Mouse (Mus musculus) erythroblast, adult 5-6 weeks (primary cell): ENCODE results near the gene Rnf10. TPM values are rescaled to one million over a fixed set of nuclear protein-coding genes. Genes with fewer than 3 reads are reported as not detected.
"Not testable (repeated sequence)": the region's sequence is repeated elsewhere in the genome, so short reads cannot be mapped to it uniquely, and the experiment has no call there.

Experiments used
- ATAC-seq: replicated peaks from 2 replicates; pipeline ENCODE4 v1.8.0; 2016; ENCODE audit warnings: moderate number of reproducible peaks, mild to moderate bottlenecking, moderate TSS enrichment, inconsistent platforms; ENCODE audit not compliant: poor library complexity, low FRiP score, severe bottlenecking
- total RNA-seq, 2 experiments: library from RNA; stranded (forward) in 1 of 2; stranded (reverse) in 1 of 2; fragments of 150-400 nt in 1 of 2; fragments of 200-764, 138-1000 nt in 1 of 2; gene quantifications; 2 replicates each; pipeline versions ENCODE4 v1.2.3 to v1.2.4; 2015 to 2017; ENCODE audit warnings: low replicate concordance in 2 of 2

Rnf10 gene
- 505 and 538 TPM in 2 replicates for total RNA-seq (2015; ENCODE audit: low replicate concordance)
- total RNA-seq (2017; ENCODE audit: low replicate concordance), result 1,329 and 1,906 TPM in 2 replicates

DNA sequence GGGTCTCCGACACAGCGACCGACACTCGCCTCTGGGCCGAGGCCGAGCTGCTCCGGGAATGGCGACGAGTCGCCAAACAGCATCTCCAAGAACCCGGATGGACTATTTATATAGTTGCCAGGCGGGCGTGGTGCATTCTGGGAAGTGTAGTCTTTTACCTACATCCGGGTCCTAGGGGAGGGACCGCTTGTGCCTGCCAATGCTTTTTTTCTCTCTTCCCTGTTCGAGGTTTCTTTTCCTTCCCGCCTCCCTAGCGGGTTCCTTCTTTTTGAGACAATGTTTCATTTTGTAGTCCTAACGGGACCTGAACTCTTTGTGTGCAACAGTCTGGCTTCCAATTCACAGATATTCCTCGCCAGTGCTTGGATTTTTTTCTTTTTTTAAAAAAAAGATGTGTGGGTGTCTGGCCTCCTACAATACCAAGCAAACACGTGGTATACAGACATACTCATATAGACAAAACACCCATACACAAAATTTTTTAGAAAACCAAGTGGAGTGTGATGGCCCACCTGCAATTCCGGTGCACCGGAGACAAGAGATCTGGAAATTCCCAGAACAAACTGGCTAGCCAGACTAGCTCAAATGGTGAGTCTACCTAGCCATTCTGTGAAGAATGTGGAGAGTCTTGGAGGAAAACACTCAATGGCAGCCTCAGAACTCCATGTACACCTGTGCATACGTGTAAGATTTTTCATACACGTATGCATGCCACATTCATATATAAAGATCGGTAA lies at the start of gene Rnf10:
TSS of gene Rnf10 (minus strand) at position 87 of the 737 bp plus-strand sequence.
- peak; percentile 79 for ATAC-seq

DNA sequence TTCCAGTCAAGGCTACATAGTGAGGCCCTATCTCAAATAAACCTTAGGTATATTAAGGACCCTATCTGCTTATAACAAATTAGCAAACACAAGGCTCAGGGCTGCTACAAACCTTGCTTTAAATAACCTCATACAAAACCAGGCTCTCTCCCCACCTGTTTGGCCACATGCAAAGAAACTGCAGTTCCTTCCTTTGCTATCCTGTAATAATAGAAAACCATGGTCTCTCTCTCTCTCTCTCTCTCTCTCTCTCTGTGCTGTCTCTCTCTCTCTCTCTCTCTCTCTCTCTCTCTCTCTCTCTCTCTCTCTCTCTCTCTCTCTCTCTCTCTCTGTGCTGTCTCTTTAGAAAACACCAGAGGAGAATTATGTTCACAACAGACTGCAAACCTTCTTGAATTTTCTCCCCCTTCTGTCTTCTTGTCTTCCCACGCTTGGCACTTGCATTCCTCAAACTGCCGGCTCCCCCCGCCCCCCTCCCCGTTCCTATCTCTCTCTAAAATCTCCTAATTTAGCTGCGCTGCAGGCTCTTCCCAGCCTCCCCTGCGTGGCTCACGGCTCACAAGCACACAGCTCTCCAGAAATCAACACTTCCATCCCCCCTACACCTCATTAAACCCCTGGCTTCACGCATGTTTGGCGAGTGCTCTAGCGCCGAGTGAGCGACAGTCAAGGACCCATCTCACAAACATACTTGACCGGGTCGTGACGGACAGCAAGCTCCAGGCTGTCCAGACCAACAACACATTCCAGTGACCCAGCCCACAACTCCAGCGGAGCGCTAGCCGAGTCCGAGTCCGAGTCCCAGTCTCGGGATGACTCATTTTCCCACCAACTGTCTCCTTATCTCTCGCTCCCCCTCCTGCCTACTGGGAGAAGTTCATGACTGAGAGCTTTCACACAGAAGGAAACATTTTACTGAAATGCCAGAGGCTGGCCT lies 46.6 kb upstream of the Rnf10 start:
- peak; percentile 84 for ATAC-seq

DNA sequence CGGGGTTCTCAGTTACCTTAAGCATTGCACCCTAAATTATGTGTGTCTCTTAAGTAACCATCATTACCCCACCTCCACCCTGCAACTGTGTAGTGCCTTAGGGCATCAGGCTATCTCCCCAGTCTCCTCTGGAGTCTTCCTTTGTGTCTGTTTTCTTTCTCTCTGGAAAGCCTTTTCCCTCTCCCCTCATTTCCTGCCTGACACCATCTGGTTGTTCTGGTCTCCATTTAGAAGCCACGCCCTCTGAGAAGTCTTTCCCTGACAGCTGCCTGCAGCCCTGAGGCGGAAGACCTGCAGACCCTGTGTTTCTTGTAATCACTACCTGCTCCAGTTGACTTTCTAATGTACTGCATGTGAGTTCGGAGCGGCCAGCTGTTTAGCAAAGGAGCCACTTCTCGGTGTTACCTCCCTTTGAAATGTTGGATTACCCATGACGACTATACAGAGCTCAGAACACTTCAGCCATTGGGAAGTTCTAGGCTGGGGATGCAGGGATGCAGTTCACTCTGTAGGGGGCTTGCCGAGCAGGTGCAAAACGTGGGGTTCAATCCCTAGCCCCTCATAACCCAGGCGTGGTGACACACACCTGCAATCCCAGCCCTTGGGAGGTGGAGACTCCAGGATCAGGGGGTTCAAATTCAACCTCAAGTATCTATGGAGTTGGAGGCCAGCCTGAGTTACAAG lies 45.1 kb upstream of the Rnf10 start:
- no peak for ATAC-seq

DNA sequence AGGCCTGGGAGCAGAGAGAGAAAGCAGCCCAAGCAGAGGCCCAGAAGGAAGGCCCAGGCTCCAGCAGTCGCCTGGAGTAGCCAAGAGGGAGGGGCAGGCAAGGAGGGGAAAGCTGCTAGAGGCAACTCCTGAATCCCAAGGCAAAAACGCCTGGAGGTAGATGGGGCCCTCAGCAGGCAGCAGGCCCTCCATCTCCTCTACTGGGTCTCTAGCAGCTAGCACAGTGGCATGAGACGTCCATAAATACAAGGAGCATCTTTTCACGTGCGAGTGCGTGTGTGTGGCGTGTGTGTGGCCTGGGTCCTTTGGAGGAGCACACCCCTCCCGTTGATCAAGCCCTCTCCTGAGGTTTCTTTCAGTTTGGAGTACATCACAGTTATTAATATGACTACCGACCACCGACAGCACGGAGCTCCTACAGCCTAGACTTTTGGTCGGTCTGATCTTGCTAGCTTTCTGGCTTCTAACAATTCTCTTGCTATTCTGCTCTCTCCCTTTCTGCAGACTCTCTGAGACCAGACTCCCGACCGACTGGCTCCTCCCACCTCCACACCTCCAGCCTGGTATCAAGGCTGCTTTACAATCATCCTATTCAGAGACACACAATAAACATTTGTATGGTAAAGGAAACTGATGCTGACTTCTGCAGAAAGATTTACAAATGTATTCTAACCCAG lies 44.4 kb upstream of the Rnf10 start:
- ATAC-seq, result no peak

DNA sequence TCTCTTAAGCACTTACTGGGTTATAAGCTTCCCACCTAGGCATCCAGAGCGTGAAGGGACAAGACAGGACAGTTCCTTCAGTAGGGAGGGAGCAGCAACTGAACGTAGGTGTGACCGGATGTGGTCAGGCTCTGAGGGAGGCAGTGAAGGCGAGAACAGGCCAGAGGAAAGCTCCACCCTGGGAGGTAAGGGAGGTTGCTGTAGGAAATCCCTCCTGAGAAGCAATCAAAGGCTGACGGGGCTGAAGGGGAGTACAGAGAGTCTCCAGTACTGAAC lies 40.9 kb upstream of the Rnf10 start:
- ATAC-seq, result peak; percentile 16

DNA sequence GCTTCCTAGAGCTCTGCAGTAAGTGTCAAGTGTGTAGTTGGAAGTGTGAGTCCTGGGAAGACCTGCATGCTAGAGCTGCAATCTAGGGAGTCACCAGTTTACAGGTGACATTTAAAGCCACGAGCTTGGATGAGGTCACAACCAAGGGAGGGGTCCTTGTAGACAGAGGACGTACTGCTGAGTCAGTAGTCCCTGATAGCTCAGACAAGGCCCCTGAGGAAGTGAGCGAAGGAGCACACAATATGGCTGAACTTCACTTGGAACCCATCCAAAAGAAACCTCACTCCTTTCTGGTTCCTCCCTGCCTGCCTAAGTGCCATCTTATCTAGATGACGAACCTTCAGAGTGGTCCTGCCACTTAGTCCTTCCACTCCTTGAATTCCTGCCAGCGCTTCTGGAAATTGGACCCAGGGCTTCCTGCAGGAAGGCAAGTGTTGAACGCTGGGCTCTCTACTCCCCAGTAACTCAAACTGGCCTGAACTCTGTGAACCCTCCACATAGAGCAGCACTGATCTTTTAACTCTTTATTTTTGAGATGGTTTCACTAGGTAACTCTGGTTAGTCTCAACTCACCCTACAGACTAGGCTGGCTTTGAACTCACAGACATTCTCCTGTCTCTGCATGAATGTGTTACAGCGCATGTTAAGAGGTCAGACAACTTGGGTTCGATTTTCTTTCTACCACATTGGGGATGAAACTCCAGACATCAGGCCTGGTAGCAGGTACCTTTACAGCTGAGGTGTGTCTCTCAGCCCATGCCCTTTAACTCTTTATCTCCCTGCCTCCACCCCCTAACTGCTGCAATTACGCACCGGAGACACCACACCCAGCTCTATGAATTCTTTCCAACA lies 40.3 kb upstream of the Rnf10 start:
- peak; percentile 81 for ATAC-seq

DNA sequence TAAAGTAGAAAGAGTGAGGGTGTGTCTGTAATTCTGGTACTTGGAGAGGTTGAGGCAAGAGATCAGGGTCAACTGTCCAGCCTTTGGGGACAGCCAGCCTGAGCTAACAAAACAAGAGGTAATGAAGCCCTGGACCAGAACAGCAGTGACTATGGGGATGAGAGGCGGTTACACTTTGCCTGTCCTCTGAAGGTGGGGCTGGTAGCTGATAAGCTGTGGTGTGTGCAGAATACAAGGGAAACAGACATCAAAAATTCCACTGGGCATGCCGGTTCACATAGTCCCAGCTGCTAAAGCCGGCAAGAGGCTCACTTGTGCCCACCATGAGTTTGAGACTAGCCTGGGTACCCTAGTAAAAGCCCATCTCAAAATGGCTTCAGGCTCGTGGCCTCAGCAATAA lies 39.7 kb upstream of the Rnf10 start:
- ATAC-seq, result peak; percentile 59

DNA sequence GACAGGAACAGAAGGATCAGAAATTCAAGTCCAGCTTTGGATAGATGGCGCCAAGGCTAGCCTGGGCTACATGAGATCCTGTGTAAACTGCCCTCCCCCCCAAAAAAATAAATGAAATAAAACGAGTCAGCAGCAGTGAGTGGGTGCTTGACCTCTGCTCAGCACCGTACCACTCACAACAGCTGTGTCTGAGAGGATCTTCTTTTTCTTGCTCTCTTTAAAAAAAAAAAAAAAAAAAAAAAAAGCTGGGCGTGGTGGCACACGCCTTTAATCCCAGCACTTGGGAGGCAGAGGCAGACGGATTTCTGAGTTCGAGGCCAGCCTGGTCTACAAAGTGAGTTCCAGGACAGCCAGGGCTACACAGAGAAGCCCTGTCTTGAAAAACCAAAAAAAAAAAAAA lies 29.5 kb upstream of the Rnf10 start:
- not testable (repeated sequence) for ATAC-seq

DNA sequence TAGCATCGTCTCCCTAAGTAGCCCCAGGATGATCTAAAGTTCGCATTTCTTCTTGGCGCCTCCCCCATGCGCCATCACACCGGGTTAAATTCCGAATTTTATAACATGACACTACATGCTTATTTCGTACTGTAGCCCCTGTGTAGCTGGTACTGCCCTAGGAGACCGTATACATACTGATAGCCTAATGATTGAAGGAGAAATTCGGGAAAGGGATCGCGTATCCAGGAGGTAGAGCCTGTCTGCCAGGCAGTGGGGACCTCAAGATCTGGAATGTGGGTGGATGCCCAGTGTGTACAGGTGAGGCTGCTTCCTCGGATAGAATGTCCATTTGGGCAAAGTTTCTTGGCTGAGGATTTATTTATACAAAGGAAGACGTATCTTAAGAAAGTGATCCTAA lies 28.9 kb upstream of the Rnf10 start:
- ATAC-seq, result no peak; the same call in 1 of the 2 replicates

DNA sequence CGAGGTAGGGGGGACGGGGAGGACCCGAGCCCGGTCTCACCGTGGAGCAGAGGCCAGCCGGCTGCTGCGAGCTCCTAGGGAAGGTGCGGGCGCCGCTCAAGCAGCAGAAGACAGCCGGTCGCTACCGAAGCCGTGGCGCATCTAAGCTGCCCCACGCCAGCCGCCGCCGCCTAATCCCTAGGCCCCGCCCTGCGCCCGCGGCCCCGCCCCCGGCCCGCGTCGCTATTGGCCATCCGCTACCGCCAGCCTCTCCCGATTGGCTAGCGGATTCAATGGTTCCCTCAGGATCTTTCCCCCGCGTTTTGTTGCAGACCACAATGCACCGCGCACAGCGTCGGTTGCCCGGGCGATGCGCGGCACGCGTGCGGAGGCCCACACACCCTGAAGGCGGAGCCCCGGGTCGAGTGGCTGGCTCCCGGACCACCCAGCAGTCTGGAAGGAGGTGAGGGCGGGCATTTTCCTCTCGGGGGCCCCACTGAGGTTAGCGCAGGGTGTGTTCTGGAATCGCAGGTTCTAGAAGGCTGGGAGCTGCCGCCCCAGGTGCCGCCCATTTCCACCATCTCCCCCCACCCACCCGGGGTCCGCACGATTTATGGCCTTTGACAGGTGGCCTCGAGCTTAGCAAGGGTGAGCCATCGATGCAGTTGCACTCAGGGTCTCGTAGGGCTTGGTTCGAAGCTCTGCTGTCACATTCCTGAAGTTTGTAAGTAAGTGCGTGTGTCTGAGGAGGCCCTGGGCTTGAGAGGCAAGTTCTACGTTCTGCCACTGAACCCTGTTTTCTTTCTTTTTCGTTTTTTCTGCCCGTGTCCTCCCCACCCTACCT lies 28.3 kb upstream of the Rnf10 start, which contains the start of gene Dynll1:
TSS of gene Dynll1 (minus strand) at position 208 of the 823 bp plus-strand sequence.
- ATAC-seq, result peak; percentile 95

DNA sequence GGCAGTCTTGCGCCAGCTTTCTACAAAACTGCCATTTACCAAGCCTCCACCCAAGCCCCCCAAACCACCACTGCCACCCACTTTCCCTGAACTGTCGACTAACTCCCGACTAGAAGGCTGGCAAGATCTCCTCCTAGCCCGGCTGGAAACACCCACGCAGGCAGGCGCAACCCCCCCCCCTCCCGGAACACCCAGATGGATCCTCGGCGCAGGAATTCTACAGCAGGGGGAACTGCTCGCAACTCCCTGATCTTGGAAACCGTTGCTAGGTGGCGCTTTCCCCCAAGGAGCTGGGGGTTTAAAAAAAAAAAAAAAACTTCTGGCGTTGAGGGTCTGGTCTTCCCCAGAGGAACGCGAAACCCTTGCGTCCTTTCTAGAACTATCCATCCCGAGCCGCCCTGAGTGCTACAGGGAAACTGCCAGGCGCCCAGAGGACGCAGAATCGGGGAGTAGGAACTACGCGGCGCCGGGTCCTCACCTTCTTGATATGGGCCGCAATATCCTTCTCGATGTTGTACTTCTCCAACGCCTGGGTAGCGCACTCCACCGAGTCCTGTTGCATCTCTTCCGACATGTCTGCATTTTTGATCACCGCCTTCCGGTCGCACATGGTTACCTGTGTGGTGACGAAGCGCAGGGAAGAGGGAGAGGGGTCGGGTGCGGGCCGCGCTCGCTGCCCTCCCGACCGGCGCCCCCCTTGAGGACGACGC lies 27.5 kb upstream of the Rnf10 start:
- ATAC-seq, result peak; percentile 25

DNA sequence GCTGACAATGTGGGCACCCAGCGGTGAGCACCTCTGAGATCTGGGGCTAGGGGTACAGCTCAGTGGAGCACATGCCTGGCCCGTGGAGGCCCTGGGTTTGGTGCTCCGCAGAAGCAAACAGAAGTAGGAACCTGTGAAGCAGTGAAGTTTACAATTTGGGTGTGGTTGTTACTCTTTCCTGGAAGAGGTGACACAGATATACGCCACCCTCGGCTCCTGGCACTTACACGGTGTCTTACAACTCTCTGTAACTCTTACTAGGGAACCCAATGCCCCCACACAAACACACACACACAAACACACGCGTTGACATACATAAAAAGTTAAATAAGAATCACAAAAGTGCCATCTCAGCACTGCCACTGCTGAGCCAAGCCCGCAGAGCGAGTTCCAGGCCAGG lies 23.6 kb upstream of the Rnf10 start:
- no peak for ATAC-seq

DNA sequence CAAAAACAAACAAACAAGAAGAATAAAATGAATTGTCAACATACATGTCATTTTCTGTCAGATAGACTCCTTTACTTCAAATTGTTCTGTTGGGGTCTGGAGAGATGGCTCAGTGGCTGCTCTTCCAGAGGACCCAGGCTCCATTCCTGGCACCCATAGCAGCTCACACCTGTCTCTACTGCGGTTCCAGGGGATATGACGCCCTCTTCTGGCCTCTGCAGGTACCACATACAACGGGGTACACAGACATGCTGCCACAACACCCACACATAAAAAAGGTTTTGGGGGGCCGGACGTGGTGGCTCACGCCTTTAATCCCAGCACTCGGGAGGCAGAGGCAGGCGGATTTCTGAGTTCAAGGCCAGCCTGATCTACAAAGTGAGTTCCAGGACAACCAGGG lies 21.5 kb upstream of the Rnf10 start:
- ATAC-seq, result no peak

DNA sequence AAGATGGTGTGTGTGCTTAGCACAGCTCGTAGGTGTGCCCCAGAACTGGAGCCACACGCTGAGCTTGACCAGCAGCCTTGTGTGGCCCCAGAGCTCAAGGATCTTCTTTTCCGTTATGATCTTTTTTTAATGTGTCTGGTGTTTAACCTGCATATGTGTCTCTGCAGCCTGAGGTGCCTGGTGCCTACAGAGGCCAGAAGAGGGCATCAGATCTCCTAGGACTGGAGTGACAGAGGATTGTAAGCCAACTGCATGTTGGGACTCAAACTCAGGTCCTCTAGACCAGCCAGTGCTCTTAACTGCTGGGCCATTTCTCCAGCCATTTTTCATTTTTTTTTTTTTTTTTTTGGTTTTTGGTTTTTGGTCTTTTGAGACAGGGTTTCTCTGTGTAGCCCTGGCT lies 12.0 kb upstream of the Rnf10 start:
- ATAC-seq, result peak; percentile 68

DNA sequence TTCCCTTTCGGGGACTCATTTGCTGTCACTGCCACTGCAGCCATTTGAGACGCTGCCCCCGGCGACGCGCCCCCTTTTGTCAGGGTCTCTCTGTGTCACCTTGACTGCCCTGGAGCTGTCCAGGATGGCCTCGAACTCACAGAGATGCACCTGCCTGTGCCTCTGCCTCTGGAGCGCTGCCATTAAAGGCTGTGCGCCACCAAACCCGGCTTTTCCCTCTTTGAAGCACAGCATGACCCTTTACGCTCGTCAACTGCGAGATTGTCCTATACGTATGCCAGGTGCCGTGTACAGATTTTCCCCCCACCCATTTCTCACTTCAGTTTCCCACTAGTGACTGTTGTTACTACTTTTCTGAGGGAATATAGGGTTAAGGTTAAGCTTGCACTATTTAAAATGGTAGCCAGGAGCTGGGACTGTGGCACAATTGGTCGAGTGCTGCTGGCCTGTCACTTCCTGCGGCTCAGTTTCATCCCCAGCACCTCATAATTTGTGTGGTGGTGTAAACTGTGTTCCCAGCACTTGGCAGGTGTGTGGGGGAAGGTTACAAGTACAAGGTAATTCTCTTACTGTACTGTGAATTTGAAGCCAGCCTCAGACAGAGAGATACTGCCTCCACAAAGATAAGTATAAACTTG lies 7.5 kb upstream of the Rnf10 start:
- ATAC-seq, result peak; percentile 15; the same call in 1 of the 2 replicates

DNA sequence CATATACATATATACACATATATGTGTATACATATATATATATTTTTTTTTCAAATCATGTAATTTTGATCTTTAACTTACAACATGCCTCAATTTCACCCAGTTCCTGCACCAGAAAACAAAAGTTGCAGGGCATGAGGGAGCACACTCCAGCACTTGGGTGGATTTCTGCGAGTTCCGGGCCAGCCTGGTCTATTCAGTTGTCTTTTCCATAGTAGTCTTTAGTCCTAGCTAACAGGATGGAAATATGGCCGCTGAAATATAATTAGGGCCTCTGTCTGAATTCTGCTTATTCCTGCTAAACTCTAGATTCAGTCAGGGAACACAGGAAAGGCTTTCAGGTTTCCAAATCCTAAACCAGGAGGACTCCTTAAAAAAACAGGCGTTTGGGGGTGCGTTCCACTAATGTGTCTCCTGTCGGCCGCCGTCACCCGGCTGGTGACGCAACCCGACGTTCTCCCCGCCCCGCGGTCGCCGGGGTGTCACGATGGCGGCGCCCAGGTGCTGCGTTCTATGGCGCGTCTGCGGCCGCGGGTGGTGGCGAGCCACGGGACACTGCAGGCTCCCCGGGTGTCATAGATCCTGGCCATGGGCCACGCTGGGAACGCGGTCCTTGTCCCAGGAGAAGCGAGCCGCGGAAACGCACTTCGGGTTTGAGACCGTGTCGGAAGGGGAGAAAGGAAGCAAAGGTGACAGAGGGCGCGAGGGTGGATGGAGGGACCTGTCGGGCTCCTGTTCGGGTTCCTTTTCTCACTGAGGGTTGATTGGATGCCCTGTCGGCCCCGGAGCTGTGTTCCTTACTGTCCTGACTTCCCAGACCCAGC lies 6.7 kb upstream of the Rnf10 start, which contains the start of gene Coq5:
TSS of gene Coq5 (plus strand) at position 441 of the 824 bp plus-strand sequence.
- peak; percentile 95 for ATAC-seq
